Mouse (Mus musculus) A20 (cell line): ENCODE results near the gene Osbpl2.

Experiments used
- DNase-seq: peaks from one replicate; pipeline ENCODE4 v3.0.0-alpha.2; 2011; ENCODE audit warnings: low read depth, low spot score

Gene Osbpl2

GRCm38 (mm10) chr2:180118661-180119438, at the start of gene Osbpl2:
Osbpl2 (plus strand) TSS chr2:180119306.
- peak; percentile 99 for DNase-seq

DNA sequence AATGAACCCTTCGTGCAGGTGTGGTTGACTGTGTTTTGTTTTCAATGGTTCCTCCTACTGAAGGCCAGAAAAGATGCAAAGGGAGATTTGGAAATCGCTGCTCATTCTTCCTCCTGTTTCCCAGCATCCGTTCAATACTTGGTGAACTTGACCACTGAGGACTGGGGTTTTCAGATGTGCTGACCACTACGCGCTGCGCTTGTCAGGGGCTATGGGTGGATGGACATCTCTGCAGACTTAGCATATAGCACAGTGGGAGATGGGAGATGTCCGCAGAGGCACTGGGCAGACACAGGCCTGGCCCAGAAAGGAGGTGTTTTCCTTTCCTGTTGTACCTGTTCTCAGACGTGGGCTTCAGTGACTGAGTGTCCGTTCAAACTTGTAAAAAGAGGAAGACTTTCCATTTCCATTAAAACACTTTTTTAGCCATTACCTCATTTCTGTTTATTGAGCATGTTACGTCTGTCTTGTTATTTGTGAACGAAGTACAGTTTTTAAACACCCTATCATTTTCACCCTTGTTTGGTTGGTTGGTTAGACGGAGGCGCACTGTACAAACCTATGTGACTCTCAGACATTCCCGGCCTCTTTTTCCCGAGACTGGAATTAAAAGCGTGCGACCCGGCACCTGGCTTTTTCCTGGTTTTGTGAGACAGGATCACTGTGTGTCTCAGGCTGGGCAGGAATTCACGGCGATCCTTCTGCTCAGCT, 49.2 kb upstream of the Osbpl2 start:
- no peak for DNase-seq

DNA sequence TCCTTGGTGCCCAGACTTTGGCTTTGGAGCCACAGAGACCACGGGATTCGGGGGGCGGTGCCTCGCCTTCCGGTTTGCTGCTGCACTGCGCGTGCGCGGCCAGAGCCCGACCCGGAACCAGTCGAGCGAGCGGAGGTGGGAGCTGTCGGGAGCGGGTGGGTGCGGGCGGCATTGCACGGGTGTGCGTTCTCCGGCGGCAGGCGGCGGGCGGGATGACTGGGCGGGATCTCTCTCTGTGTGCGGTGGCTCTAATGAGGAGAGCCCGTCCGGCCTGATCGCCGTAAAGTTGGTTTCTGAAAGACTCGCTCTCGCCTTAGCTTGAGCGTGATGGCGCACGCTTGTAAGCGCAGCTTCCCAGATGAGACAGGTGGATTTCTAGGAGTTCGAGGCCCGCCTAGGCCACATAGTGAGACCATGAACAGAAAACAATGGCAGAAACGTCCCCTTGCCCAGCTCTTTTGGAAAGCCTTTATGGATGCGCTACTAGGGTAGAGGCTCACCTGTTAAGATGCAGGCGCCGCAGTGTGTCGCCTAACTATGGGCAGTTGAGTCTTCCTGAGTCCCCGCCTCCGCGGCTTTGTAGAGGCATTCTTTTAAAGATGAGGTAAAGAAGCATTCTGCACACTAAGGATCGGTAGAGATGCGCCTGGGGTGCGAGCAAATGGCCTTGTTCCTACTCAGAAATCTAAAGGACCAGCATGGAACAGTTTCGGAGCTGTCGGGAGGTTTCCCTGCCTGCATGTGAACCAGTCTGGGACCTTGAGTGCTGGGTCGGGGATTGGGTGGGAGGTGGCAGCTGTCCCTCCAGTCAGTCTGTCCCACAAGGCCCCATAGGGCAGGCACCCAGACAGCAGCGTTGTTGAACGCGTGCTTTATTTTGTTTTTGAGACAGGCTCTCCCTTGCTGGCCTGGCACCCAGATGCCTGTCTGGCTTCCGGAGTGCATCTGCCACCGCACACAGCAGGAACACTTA, 48.3 kb upstream of the Osbpl2 start, which contains the start of gene Mtg2:
TSS of gene Mtg2 (plus strand) at position 108 of the 973 bp plus-strand sequence.
- DNase-seq, result peak; percentile 90

GRCm38 (mm10) chr2:180071671-180072070, 47.4 kb upstream of the Osbpl2 start:
- DNase-seq, result no peak

DNA sequence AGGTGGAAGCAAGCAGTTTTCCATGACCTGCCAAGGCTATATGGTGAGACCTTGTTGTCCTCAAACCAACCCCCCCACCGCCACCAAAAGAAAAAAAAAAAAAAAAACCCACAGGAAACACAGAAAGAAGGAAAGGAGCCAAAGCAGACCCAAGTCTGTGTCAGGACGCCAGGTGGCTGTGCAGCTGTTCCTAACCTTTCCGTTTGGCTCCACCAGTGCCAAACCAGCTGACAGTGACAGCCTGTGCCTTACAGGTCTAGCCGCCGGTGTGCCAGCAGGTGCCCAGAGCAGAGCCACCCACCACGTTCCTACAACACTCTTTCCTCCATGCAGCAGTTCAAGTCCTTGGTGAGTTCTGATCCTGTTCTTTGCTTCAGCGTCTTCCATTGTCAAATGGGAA, 46.2 kb upstream of the Osbpl2 start:
- no peak for DNase-seq

DNA sequence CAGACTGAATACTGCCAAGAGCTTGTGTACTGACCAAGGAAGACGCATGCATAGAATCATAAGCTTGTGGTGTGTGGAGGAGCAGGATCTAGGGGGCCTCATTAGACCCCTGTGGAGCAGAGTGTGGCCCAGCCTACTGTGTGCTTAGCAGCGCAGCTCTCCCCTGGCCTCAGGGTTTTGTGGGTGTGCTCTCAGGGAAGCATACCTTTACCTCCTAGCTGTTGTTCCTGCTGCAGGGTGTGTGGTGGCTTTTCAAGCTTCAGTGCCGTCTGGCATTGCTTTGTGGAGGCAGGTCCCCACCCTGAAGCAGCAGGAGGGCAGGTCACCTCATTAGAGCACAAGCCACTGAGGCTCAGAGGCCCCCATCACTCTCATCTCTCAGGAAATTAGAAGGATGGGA, 41.5 kb upstream of the Osbpl2 start:
- no peak for DNase-seq

DNA sequence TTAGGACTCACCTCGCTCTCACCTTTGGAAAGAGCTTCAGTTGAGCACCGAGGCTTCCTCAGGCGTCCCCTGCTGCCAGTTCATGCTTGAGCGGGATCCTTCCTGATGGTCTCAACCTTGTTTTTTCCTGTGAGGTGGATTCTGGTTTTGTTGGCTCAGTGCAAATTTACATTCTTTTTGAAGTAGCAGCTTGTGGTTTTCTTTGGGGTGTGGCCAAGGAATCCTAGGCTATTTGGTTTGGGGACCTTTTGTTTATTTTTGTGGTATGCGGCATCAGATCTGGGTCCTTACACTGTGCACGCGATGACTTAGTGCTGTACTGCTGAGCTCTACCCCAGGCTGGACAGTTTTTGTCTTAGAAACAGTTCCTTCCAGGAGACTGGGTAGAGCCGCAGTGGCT, 38.4 kb upstream of the Osbpl2 start:
- no peak for DNase-seq

- DNase-seq, result no peak
Observed at GRCm38 (mm10) chr2:180083063-180083462, 36.0 kb upstream of the Osbpl2 start.

DNA sequence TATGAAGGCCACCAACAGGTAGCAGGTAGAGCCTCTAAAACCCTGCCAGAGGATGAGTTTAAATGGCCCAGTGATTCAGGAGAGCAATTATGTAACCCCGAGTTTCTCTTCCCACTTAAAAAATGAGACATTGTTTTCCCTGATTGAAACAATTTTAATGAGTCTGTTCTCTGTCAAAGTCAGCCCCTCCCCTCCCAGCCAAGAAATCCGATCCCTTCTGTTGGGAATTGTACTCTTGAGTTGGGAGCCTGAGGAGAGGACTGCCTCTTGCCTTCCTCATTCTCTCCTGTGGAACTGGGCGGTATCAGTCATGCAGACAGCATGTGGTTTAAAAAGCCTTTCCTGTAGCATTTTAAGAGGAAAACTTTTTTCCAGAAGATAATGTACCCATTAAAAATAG, 34.5 kb upstream of the Osbpl2 start:
- no peak for DNase-seq

DNA sequence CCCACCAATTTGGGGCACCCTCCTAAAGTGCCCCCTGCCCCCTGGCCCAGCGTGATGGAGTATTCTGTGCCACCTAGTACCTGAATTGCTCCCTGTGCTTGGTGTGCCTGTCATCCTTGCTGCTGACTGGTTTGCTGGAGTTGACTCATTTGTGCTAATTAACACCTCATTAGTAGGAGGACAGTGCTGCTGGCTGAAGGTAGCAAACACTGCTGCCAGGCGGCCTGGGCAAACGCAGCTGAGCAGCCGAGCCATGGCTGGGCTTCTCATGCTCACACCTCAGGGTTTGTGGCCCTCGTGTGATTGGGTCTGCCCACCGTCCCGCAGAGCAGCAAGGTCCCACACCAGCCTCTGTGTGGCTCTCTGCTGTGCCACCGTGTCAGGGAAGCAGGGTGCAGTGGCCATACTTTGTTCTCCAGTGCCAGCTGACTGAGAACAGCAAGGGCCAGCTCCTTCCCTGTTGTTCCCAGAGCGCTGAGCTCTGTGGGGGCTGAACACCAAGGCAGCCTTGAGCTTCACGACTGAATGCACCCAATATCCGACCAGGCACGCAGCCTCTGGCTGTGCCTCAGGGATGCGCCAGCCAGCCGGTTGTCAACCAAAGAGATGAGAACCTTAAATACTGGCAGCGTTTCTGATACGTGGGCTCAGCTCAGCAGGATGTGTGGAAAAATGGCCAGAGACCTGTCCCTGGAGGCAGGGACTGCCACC, 33.0 kb upstream of the Osbpl2 start:
- no peak for DNase-seq

- DNase-seq, result no peak
Observed at GRCm38 (mm10) chr2:180086637-180087027, 32.5 kb upstream of the Osbpl2 start.

DNA sequence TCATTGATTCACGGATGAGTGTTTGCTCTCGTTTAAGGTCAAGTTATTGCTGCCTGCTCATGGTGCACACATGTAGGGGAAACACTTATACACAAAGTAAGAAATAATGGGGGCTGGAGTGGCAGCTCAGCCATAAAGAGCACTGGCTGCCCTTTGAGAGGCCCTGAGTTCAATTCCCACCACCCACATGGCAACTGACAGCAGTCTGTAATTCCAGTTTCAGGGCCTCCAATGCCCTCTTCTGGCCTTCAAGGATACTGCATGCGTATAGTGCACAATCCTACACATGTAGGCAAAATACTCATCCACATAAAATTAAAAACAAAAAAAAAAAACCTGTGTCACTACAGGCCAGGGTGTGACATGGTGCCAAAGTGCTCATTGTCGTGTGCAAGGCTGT, 31.6 kb upstream of the Osbpl2 start:
- no peak for DNase-seq

DNA sequence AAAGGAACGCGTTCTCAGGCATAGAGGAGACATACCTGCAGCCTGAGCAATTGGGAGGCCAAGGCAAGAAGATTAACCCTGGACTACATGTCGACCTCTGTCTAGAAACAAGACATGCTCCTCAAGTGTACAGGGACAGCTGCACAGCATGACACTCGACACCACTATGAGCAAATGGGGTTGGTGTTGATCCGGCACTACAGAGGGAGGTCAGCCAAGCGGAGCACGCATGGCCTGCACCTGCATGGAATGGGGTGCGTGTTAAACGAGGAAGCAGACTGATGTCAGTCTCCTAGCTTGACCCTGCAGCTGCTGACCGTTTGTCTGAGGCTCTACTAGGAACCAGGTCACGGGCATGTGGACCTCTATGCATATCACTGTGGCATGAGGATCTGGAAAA, 28.8 kb upstream of the Osbpl2 start:
- peak; percentile 84 for DNase-seq

- DNase-seq, result peak; percentile 37
Observed at GRCm38 (mm10) chr2:180095711-180096110, 23.4 kb upstream of the Osbpl2 start.

DNA sequence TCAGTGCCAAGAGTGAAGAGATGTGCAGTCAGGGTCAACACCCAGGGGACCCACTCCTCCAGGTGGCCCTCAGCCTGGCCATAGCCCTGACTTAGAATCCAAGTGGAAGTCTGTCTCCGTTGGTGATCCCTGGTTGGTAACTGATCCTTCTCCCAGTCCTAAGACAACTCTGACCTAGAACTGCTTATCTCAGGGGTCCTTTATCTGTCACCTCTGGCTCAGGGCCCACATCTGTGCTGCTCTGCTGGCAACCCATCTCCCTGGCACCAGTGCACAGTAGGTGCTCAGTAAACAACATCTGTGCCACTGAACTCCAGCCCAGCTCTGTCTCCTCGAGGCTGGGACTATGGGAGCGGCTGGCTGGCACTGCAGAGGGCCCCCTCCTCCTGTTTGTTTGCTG, 21.5 kb upstream of the Osbpl2 start:
- DNase-seq, result no peak

DNA sequence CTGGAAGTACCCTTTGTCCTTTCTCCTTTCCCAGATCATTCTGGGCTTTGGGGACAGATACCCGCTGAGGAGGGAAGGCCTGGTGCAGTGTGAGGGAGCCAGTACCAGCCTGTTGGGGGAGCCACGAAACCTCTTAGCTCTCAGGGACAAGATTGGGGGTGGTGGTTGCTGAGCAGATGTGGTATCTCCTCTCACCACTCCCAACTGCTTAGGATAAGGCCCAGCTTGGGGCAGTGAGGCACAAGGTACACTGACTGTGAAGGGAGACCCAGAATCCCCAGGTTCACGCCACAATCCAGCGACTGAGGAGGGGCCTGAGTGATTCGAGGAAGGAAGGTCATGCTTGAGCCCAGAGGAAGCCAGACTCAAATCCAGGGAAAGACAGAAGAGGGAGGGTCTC, 20.9 kb upstream of the Osbpl2 start:
- DNase-seq, result no peak

DNA sequence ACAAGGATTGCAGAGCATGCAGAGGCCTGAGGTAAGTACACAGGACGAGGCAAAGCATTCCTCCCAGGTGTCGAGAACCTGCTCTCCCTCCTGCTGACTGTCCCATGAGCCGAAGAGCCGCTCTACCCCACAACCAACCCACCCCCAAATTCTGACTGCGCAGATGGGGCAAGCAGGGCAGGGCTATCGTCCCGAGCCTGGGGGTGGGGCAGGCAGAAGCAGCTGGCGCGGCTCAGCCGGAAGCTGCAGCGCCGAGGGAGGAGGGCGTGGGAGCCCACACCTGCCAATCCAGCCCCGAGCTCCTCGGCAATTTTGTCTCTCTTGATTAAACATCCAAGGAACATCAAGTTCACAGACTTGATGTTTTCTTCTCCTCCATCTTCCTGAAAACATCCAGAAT, 19.6 kb upstream of the Osbpl2 start:
- DNase-seq, result peak; percentile 60

DNA sequence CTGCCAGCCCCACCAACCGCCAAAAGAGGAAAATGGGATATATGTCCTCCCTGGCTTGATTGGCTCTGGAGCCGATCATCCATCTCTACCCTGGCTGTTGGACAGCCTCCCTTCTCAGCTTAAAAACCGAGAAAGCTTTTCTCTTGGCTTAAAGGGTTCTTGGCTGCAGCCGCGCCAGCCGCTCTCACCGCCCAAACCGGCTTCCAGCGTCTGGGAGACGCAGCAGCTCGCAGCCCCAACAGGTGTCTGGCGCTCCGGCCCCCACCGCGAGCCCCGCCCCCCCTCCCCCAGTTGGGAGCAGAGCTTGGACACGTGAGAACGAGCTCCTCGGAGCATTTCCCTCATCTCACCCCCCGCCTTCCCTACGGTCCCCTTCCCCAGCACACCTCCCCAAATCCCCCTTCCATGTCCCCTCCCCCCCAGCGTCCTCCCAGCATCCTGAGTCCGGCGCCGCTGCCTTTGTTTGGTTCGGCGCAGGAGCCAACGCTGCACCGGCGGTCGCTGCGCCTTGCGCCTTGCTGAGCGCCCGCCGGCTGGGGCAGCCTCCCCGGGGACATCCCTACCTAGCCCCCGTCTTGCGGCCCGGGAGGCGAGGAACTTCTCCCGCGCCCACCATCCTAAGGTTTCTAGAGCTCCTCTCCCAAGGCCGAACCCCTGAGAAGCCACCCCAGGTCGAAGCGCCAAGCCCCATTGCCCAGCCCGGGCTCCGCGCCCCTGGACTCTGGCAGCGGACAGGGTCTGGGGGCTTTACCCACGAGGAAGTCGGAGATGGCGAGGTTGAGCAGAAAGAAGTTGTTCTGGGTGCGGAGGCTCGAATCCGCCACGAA, 15.7 kb upstream of the Osbpl2 start:
- DNase-seq, result no peak

DNA sequence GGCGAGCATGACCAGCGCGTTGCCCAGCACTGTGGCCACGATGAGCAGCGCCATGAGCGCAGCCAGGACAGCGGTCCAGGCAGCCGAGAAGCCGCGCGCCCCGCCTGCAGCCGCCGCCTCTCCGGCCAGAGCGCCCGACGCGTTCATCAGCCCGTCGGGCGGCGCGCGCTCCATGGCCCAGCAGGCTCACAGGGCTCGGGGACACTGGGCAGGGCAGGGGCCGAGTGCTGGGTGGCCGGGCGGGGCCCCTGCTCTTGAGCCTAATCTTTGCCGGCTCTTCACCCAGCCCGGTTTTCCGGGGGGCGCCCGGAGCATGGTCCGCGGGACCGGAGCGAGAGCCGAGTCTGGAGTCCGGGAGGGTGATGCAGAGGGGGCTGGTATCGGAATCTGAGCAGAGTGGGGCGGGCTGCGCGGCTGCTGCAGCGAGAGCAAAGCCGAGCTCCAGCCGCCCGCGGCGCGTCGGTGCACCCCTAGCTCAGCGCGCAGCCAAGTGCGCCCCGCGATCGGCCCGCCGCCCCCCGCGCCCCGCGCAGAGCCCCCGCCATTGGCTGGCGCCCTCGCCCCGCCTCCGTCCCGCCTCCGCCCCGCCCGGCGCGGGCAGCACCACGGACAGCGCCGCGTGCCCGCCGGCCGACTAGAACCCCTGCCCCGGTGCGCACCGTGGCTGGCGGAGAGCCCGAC, 15.0 kb upstream of the Osbpl2 start, which contains the start of gene Hrh3:
TSS of gene Hrh3 (minus strand) at position 511 of the 681 bp plus-strand sequence.
- DNase-seq, result peak; percentile 35
